Mouse (Mus musculus) hindbrain, embryonic 11.5 days (tissue): ENCODE results near the gene Ccdc115. TPM values are rescaled to one million over a fixed set of nuclear protein-coding genes. Genes with fewer than 3 reads are reported as not detected.

Experiments
- ATAC-seq: fragments of 200-750 bp; cut with Nextera tagmentation; 2 replicates; pipeline ENCODE4 v1.8.0; 2017; ENCODE audit warnings: mild to moderate bottlenecking, moderate TSS enrichment, moderate library complexity; ENCODE audit not compliant: low FRiP score
- DNase-seq: peaks from one replicate; pipeline ENCODE4 v3.0.0-alpha.2; 2015; ENCODE audit warnings: low spot score
- H3K27ac ChIP-seq: fragments of 300-500 bp; sonication (generic); 2 replicates; pipeline ENCODE4 v1.5.1; 2014; ENCODE audit warnings: mild to moderate bottlenecking, low read depth, low read length
- H3K27me3 ChIP-seq: fragments of 300-500 bp; sonication (generic); 2 replicates; pipeline ENCODE4 v1.6.1; 2014; ENCODE audit warnings: mild to moderate bottlenecking, low read length, moderate library complexity, mixed read lengths; ENCODE audit not compliant: control insufficient read depth, insufficient read depth
- H3K36me3 ChIP-seq: fragments of 300-500 bp; sonication (generic); 2 replicates; pipeline ENCODE4 v1.6.1; 2014; ENCODE audit warnings: mild to moderate bottlenecking, low read length, moderate library complexity, mixed read lengths; ENCODE audit not compliant: control insufficient read depth, insufficient read depth
- H3K4me1 ChIP-seq: fragments of 300-500 bp; sonication (generic); replicated peaks from 2 replicates; pipeline ENCODE4 v1.6.1; 2014; ENCODE audit warnings: low read length, mixed read lengths; ENCODE audit not compliant: control insufficient read depth, insufficient read depth
- H3K4me2 ChIP-seq: fragments of 300-500 bp; sonication (generic); replicated peaks from 2 replicates; pipeline ENCODE4 v1.6.1; 2014; ENCODE audit warnings: mild to moderate bottlenecking, low read depth, low read length
- H3K4me3 ChIP-seq: fragments of 300-500 bp; sonication (generic); 2 replicates; pipeline ENCODE4 v1.5.1; 2014; ENCODE audit warnings: low read depth, low read length
- H3K9ac ChIP-seq: fragments of 300-500 bp; sonication (generic); 2 replicates; pipeline ENCODE4 v1.6.1; 2014; ENCODE audit warnings: low read depth, low read length
- H3K9me3 ChIP-seq: fragments of 300-500 bp; sonication (generic); 2 replicates; pipeline ENCODE4 v1.6.1; 2016; ENCODE audit warnings: low read length; ENCODE audit not compliant: control insufficient read depth
- WGBS: fragments of 180-500 bp; shearing (Covaris S2); extraction: QIAGEN DNeasy Blood & Tissue Kit; methylation state at CpG from one replicate; pipeline ENCODE4 v1.1.7; 2014; 5-methylcytosine and 5-hydroxymethylcytosine counted together
- polyA plus RNA-seq: library from polyadenylated mRNA; unstranded; fragments of >200 nt; fragmentation: Nextera tagmentation; extraction: Ambion mirVana; gene quantifications from 2 replicates; pipeline ENCODE4 v1.2.1, GENCODE M21; 2014

The Ccdc115 gene
- polyA plus RNA-seq, 1 experiment from 2014 or later: 68.5 TPM

DNA sequence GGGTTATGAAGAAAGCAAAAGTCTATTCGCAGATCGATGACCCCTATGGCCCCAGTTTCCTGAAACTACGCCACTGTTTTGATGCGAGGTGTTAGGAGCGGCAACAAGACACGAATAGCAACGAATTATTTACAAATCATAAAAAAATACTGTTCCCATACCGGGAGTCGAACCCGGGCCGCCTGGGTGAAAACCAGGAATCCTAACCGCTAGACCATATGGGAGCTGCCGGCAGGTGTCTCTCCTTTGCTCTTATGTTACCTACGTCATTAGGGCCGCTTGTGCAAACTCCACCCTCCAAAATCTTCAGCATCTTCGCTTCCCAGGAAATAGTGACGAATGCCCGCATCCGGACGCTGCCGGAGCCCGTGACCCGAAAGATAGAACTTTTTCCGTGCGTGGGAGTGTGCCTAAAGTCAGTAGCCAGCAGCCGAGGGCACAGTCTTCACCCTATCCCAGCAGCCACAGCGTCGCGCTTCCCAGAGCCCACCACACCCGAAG lies 4.8 kb downstream of the Ccdc115 start:
- ATAC-seq (peak; percentile 18; the same call in 1 of the 2 replicates), DNase-seq (peak; percentile 93)
- WGBS: under 1% methylated on average over 30 of the region's 30 CpGs
- Histone ChIP-seq H3K27me3 (no peaks in the 10 kb centered on the region), H3K36me3 (no peaks in the 10 kb centered on the region), H3K4me2 (peak overlapping the region; percentile 47), H3K9me3 (peaks cover 2% of the 10 kb centered on the region), H3K4me3 (peak overlapping the region; percentile 52), H3K4me1 (peaks cover 3% of the 10 kb centered on the region; the same call in 1 of the 2 replicates), H3K9ac (peak overlapping the region; percentile 75), H3K27ac (peak overlapping the region; percentile 65)

DNA sequence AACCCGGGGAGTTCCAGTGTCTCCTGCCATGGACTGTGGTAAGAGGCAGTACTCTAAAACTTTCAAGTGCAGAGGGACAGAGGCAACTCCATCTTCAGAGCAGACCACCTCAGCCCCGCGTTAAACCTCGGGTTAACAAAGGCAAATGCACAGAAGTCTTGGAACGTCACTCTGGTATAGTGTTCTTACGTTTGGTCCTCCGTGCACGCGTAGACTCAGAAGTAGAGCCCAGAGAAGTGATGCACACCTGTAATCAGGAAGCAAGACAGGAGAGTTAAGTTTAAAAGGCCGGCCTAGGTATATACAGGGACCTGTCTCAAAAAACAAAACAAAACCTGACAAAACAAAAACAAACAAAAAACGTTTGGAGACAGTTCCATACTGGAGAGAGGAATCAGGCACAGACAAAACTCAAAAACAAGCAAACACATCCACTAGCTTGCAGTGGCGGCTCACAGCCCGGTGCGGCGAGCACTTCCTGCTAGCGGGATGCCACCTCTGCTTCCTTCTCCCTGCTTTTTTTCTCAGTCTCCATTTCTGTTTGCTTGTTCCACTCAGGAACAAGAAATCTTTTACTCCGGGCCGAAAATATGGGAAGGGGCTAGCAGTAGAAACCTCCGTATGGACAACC lies 5.5 kb downstream of the Ccdc115 start:
- 12% methylated on average over 19 of the region's 19 CpGs for WGBS
- Histone ChIP-seq H3K9me3 (peaks cover 2% of the 10 kb centered on the region), H3K4me2 (peak overlapping the region; percentile 47), H3K27me3 (no peaks in the 10 kb centered on the region), H3K36me3 (no peaks in the 10 kb centered on the region), H3K4me1 (peaks cover 3% of the 10 kb centered on the region; the same call in 1 of the 2 replicates), H3K27ac (no peak overlapping the region), H3K4me3 (peak overlapping the region; percentile 52), H3K9ac (peak overlapping the region; percentile 20; the same call in 1 of the 2 replicates)
- ATAC-seq (no peak), DNase-seq (peak; percentile 57)

GRCm38 (mm10) chr1:34432776-34433481 lies 6.5 kb downstream of the Ccdc115 start:
- 5% methylated on average over 35 of the region's 35 CpGs for WGBS
- ATAC-seq: peak; percentile 11; the same call in 1 of the 2 replicates

DNA sequence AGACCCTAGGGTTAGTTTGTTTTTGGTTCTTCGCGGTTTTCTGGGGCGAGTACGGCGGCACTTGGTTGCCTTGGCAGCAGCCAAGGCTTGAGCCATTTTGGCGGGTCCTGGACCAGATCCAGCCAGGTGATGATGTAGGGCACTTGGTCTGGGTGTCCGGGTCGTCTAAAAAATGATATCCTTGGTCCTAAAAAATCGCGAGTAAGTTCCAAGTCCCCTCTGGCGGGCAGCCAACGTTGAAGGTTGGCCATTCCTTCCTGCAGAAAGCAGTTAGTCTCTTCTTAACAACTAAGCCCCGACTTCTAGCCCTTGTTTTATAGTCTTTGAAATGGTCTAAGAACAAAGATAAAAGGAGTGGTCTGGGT lies 7.1 kb downstream of the Ccdc115 start:
- H3K4me3 ChIP-seq: peak overlapping the region; percentile 45
- no peaks in the 10 kb centered on the region for H3K27me3 ChIP-seq
- H3K4me1 ChIP-seq: no peaks in the 10 kb centered on the region
- DNase-seq: no peak
- H3K4me2 ChIP-seq: peak overlapping the region; percentile 66
- ATAC-seq: no peak
- H3K27ac ChIP-seq: peak overlapping the region; percentile 63; the same call in 1 of the 2 replicates
- H3K9me3 ChIP-seq: peaks cover 2% of the 10 kb centered on the region
- no peaks in the 10 kb centered on the region for H3K36me3 ChIP-seq
- 33% methylated on average over 13 of the region's 13 CpGs for WGBS
- peak overlapping the region; percentile 69 for H3K9ac ChIP-seq

More at GRCm38 (mm10) chr1:34432776-34433481, 6.5 kb downstream of the Ccdc115 start:
- Histone ChIP-seq H3K36me3 (no peaks in the 10 kb centered on the region), H3K27me3 (no peaks in the 10 kb centered on the region), H3K27ac (peak overlapping the region; percentile 63), H3K4me2 (peak overlapping the region; percentile 66), H3K4me3 (peak overlapping the region; percentile 45), H3K9me3 (peaks cover 2% of the 10 kb centered on the region), H3K9ac (peak overlapping the region; percentile 69), H3K4me1 (no peaks in the 10 kb centered on the region)
- peak; percentile 77 for DNase-seq

DNA sequence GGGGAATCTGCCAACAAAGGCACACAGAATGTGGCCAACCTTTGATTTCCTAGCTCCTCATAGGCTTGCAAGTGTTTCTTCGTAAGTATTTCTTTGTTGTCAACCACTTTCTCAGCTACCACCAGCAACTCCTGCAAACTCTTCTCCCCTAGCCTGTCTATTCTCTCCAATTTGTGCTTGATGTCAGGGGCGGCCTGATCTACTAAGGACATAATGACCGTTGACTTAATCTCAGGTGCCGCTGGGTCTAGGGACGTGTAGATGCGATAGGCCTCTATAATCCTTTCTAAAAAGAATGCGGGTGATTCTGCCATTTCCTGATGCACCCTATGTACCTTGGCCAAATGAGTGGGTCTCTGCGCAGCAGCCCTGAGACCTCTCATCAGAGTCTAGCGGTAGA lies 8.0 kb downstream of the Ccdc115 start:
- Histone ChIP-seq H3K36me3 (no peaks in the 10 kb centered on the region), H3K4me2 (no peak overlapping the region), H3K27ac (no peak overlapping the region), H3K4me3 (no peak overlapping the region), H3K4me1 (no peaks in the 10 kb centered on the region), H3K27me3 (no peaks in the 10 kb centered on the region), H3K9ac (no peak overlapping the region), H3K9me3 (peaks cover 2% of the 10 kb centered on the region)
- ATAC-seq (no peak), DNase-seq (no peak)
- WGBS: 96% methylated on average over 9 of the region's 9 CpGs

- 93% methylated on average over 3 of the region's 3 CpGs for WGBS
Measured at GRCm38 (mm10) chr1:34430981-34431380, 8.5 kb downstream of the Ccdc115 start.

DNA sequence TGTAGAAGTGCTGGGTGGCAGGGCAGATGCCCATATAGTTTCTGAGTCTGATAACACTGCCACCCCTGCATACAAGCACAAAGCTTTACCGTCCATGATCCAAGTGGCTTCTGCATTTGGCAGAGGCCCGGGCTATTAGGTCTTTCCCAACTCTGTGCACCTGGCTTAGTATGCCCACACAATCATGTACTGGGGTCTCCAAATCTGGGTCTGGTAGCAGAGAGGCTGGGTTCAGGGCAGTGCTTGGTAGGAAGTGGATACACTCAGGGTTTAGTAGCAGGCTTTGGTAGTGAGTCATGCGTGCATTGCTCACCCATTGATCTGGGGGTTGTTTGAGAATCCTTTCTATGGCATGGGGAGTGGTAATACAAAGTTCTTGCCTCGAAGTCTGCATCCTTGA lies 10.2 kb downstream of the Ccdc115 start:
- Histone ChIP-seq H3K4me1 (no peaks in the 10 kb centered on the region), H3K9me3 (peaks cover 2% of the 10 kb centered on the region), H3K4me3 (no peak overlapping the region), H3K4me2 (no peak overlapping the region), H3K36me3 (no peaks in the 10 kb centered on the region), H3K27me3 (no peaks in the 10 kb centered on the region), H3K9ac (no peak overlapping the region), H3K27ac (no peak overlapping the region)
- 93% methylated on average over 4 of the region's 4 CpGs for WGBS
- no peak for DNase-seq
- no peak for ATAC-seq

More at GRCm38 (mm10) chr1:34430981-34431380, 8.5 kb downstream of the Ccdc115 start:
- H3K9me3 ChIP-seq: peaks cover 2% of the 10 kb centered on the region
- DNase-seq: no peak
- no peaks in the 10 kb centered on the region for H3K27me3 ChIP-seq
- H3K27ac ChIP-seq: no peak overlapping the region
- no peaks in the 10 kb centered on the region for H3K36me3 ChIP-seq
- no peak overlapping the region for H3K4me2 ChIP-seq
- H3K4me3 ChIP-seq: no peak overlapping the region
- H3K4me1 ChIP-seq: no peaks in the 10 kb centered on the region
- ATAC-seq: no peak
- H3K9ac ChIP-seq: no peak overlapping the region

- ATAC-seq (no peak), DNase-seq (no peak)
- WGBS: 95% methylated on average over 2 of the region's 2 CpGs
- Histone ChIP-seq H3K36me3 (no peaks in the 10 kb centered on the region), H3K4me3 (no peak overlapping the region), H3K27me3 (no peaks in the 10 kb centered on the region), H3K4me2 (no peak overlapping the region), H3K4me1 (no peaks in the 10 kb centered on the region), H3K9ac (no peak overlapping the region), H3K27ac (no peak overlapping the region), H3K9me3 (peaks cover 2% of the 10 kb centered on the region)
Measured at GRCm38 (mm10) chr1:34428466-34428865, 11.0 kb downstream of the Ccdc115 start.
